Mouse (Mus musculus) adrenal gland, postnatal 10 days (tissue): ENCODE measurements around the gene Stip1. TPM values are rescaled to one million over a fixed set of nuclear protein-coding genes. Genes with fewer than 3 reads are reported as not detected.

Experiments
- DNase-seq: peaks from one replicate; pipeline ENCODE4 v3.0.0; 2021; ENCODE audit warnings: mixed read lengths
- total RNA-seq, 2 experiments: library from RNA; stranded (reverse); gene quantifications; 2 replicates each; pipeline ENCODE4 v1.2.3; 2021

Stip1 gene
- total RNA-seq, 2 experiments from 2014 or later: 101 to 107 TPM

- DNase-seq: no peak
Measured at GRCm38 (mm10) chr19:6985951-6986708, 53.6 kb downstream of the Stip1 start.

GRCm38 (mm10) chr19:6985300-6985699 lies 54.5 kb downstream of the Stip1 start:
- no peak for DNase-seq

GRCm38 (mm10) chr19:6983621-6984020 lies 56.1 kb downstream of the Stip1 start:
- no peak for DNase-seq

GRCm38 (mm10) chr19:6981465-6981864 lies 58.3 kb downstream of the Stip1 start:
- DNase-seq: no peak

GRCm38 (mm10) chr19:6980381-6981093 lies 59.2 kb downstream of the Stip1 start, which contains the start of gene Fkbp2:
TSS of gene Fkbp2 (minus strand) at chr19:6980501.
- DNase-seq: peak; percentile 98

- peak; percentile 100 for DNase-seq
Measured at GRCm38 (mm10) chr19:6979486-6980380, 60.0 kb downstream of the Stip1 start.

GRCm38 (mm10) chr19:6979001-6979479 lies 60.7 kb downstream of the Stip1 start:
- DNase-seq: peak; percentile 64

GRCm38 (mm10) chr19:6978639-6978974 lies 61.2 kb downstream of the Stip1 start:
- no peak for DNase-seq

- DNase-seq: no peak
Measured at GRCm38 (mm10) chr19:6977759-6978638, 61.8 kb downstream of the Stip1 start.

- peak; percentile 84 for DNase-seq
Measured at GRCm38 (mm10) chr19:6975537-6976521, 63.9 kb downstream of the Stip1 start, which contains the start of gene Plcb3. TSS of gene Plcb3 (minus strand) at chr19:6976470.

GRCm38 (mm10) chr19:6974211-6975205 lies 65.3 kb downstream of the Stip1 start, which contains the start of gene Ppp1r14b:
TSS of gene Ppp1r14b (plus strand) at chr19:6974968.
- DNase-seq: peak; percentile 91

GRCm38 (mm10) chr19:6973581-6974190 lies 66.1 kb downstream of the Stip1 start:
- no peak for DNase-seq

- DNase-seq: no peak
Measured at GRCm38 (mm10) chr19:6972247-6972917, 67.4 kb downstream of the Stip1 start.

GRCm38 (mm10) chr19:6971644-6972043 lies 68.1 kb downstream of the Stip1 start:
- DNase-seq: no peak
